Mouse (Mus musculus): ENCODE measurements around the gene Cdk17. TPM values are rescaled to one million over a fixed set of nuclear protein-coding genes. Genes with fewer than 3 reads are reported as not detected.

The Cdk17 gene
- polyA plus RNA-seq, 2 experiments, result 10.5 to 12.9 TPM

- WGBS (ENCODE audit: insufficient replicate concordance), result 71% methylated on average over 3 of the region's 3 CpGs
- no peaks in the 10 kb centered on the region for H3K9me3 ChIP-seq (ENCODE audit: control insufficient read depth, low read length)
- H3K4me3 ChIP-seq (ENCODE audit: insufficient read depth in 1 of 2, low read depth in 2 of 2, low read length in 2 of 2), result no peak overlapping the region
- no peak overlapping the region for H3K9ac ChIP-seq (replicated peaks)
- no peaks in the 10 kb centered on the region for H3K27me3 ChIP-seq (ENCODE audit: control insufficient read depth, insufficient read depth, low read length)
- ATAC-seq (ENCODE audit: insufficient read depth), result no peak
- no peak overlapping the region for H3K27ac ChIP-seq
- TF ChIP-seq EP300 (IDR thresholded peaks at IDR 0.05; ENCODE audit: low read depth) (no peak), CTCF (IDR thresholded peaks at IDR 0.05; ENCODE audit: low read depth) (no peak)
- no peak overlapping the region for H3K4me2 ChIP-seq (ENCODE audit: low read depth)
- H3K4me1 ChIP-seq (replicated peaks; ENCODE audit: control insufficient read depth in 2 of 2, insufficient read depth in 2 of 2, low read length in 1 of 2), result no peaks in the 10 kb centered on the region
- H3K36me3 ChIP-seq (replicated peaks; ENCODE audit: control insufficient read depth, insufficient read depth, low read depth), result no peaks in the 10 kb centered on the region
- no peak for DNase-seq (ENCODE audit: low read depth in 3 of 3, low spot score in 3 of 3)
Observed at GRCm38 (mm10) chr10:93268339-93268738, 107.7 kb downstream of the Cdk17 start.

GRCm38 (mm10) chr10:93269744-93270143, 109.1 kb downstream of the Cdk17 start:
- Histone ChIP-seq H3K27me3 (ENCODE audit: control insufficient read depth, insufficient read depth, low read length) (no peaks in the 10 kb centered on the region), H3K4me3 (ENCODE audit: insufficient read depth in 1 of 2, low read depth in 2 of 2, low read length in 2 of 2) (no peak overlapping the region), H3K36me3 (replicated peaks; ENCODE audit: control insufficient read depth, insufficient read depth, low read depth) (no peaks in the 10 kb centered on the region), H3K27ac (no peak overlapping the region), H3K4me2 (ENCODE audit: low read depth) (no peak overlapping the region), H3K4me1 (replicated peaks; ENCODE audit: control insufficient read depth in 2 of 2, insufficient read depth in 2 of 2, low read length in 1 of 2) (no peaks in the 10 kb centered on the region; a peak in 1 of 4 replicates), H3K9me3 (ENCODE audit: control insufficient read depth, low read length) (no peaks in the 10 kb centered on the region), H3K9ac (replicated peaks) (no peak overlapping the region)
- ATAC-seq (ENCODE audit: insufficient read depth), result no peak
- DNase-seq (ENCODE audit: low read depth in 3 of 3, low spot score in 3 of 3), result no peak
- TF ChIP-seq EP300 (IDR thresholded peaks at IDR 0.05; ENCODE audit: low read depth) (no peak), CTCF (IDR thresholded peaks at IDR 0.05; ENCODE audit: low read depth) (no peak)
- WGBS (ENCODE audit: insufficient replicate concordance), result 28% methylated on average over 4 of the region's 4 CpGs

DNA sequence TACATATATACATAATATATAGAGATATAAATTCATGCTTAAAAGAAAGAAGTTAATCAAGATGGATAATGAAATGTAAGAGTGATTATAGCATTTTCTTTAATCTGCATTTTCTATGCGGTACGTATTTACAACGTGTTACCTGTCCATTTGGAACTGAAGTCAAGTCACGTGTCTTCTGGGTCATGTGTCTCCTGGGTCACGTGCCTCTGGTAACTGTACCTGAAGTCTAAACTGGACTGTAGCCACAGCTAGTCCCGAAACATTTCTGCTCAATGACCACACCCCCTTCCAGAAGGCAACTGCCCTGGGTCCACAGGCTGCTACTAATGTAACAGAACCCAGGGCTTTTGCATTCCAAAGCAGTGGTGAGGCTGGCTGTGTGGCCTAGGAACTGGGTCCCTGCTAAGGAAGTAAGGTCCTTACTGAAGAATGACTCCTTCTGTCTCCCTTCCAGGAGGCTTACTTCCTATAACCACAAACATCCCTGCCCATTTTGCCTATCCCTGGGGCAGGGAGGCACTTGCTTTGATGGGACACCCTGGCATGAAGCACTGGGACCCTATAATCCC, 110.3 kb downstream of the Cdk17 start:
- 71% methylated on average over 6 of the region's 6 CpGs for WGBS (ENCODE audit: insufficient replicate concordance)
- no peak for DNase-seq (ENCODE audit: low read depth in 3 of 3, low spot score in 3 of 3)
- ATAC-seq (ENCODE audit: insufficient read depth), result no peak
- Histone ChIP-seq H3K9me3 (ENCODE audit: control insufficient read depth, low read length) (no peaks in the 10 kb centered on the region), H3K27me3 (ENCODE audit: control insufficient read depth, insufficient read depth, low read length) (no peaks in the 10 kb centered on the region), H3K4me3 (ENCODE audit: insufficient read depth in 1 of 2, low read depth in 2 of 2, low read length in 2 of 2) (no peak overlapping the region), H3K4me1 (replicated peaks; ENCODE audit: control insufficient read depth in 2 of 2, insufficient read depth in 2 of 2, low read length in 1 of 2) (no peaks in the 10 kb centered on the region; a peak in 1 of 4 replicates), H3K27ac (no peak overlapping the region), H3K36me3 (replicated peaks; ENCODE audit: control insufficient read depth, insufficient read depth, low read depth) (no peaks in the 10 kb centered on the region), H3K9ac (replicated peaks) (no peak overlapping the region), H3K4me2 (ENCODE audit: low read depth) (no peak overlapping the region)
- TF ChIP-seq EP300 (IDR thresholded peaks at IDR 0.05; ENCODE audit: low read depth) (no peak), CTCF (IDR thresholded peaks at IDR 0.05; ENCODE audit: low read depth) (no peak)

GRCm38 (mm10) chr10:93271831-93272230, 111.2 kb downstream of the Cdk17 start:
- H3K4me2 ChIP-seq (ENCODE audit: low read depth), result no peak overlapping the region
- ATAC-seq (ENCODE audit: insufficient read depth) (no peak), DNase-seq (ENCODE audit: low read depth in 3 of 3, low spot score in 3 of 3) (no peak)
- WGBS (ENCODE audit: insufficient replicate concordance), result 65% methylated on average over 7 of the region's 7 CpGs
- TF ChIP-seq CTCF (IDR thresholded peaks at IDR 0.05; ENCODE audit: low read depth), result no peak
- no peak for TF ChIP-seq EP300 (IDR thresholded peaks at IDR 0.05; ENCODE audit: low read depth)
- no peak overlapping the region for H3K4me3 ChIP-seq (ENCODE audit: insufficient read depth in 1 of 2, low read depth in 2 of 2, low read length in 2 of 2)
- H3K9ac ChIP-seq (replicated peaks), result no peak overlapping the region
- H3K27ac ChIP-seq, result no peak overlapping the region
- H3K9me3 ChIP-seq (ENCODE audit: control insufficient read depth, low read length), result no peaks in the 10 kb centered on the region
- no peaks in the 10 kb centered on the region for H3K36me3 ChIP-seq (replicated peaks; ENCODE audit: control insufficient read depth, insufficient read depth, low read depth)
- H3K27me3 ChIP-seq (ENCODE audit: control insufficient read depth, insufficient read depth, low read length), result no peaks in the 10 kb centered on the region
- peaks cover 0 to 3% of the 10 kb centered on the region in 2 experiments; a peak in 1 of 4 replicates for H3K4me1 ChIP-seq (replicated peaks; ENCODE audit: control insufficient read depth in 2 of 2, insufficient read depth in 2 of 2, low read length in 1 of 2)

GRCm38 (mm10) chr10:93272986-93273982, 112.6 kb downstream of the Cdk17 start:
- ATAC-seq (ENCODE audit: insufficient read depth) (no peak), DNase-seq (ENCODE audit: low read depth in 3 of 3, low spot score in 3 of 3) (no peak)
- Histone ChIP-seq H3K27ac (no peak overlapping the region), H3K36me3 (replicated peaks; ENCODE audit: control insufficient read depth, insufficient read depth, low read depth) (no peaks in the 10 kb centered on the region), H3K9ac (replicated peaks) (no peak overlapping the region), H3K27me3 (ENCODE audit: control insufficient read depth, insufficient read depth, low read length) (no peaks in the 10 kb centered on the region), H3K4me1 (replicated peaks; ENCODE audit: control insufficient read depth in 2 of 2, insufficient read depth in 2 of 2, low read length in 1 of 2) (peaks cover 0 to 3% of the 10 kb centered on the region in 2 experiments; a peak in 1 of 4 replicates), H3K4me2 (ENCODE audit: low read depth) (no peak overlapping the region), H3K9me3 (ENCODE audit: control insufficient read depth, low read length) (no peaks in the 10 kb centered on the region), H3K4me3 (ENCODE audit: insufficient read depth in 1 of 2, low read depth in 2 of 2, low read length in 2 of 2) (no peak overlapping the region)
- WGBS (ENCODE audit: insufficient replicate concordance), result 62% methylated on average over 14 of the region's 14 CpGs
- TF ChIP-seq CTCF (IDR thresholded peaks at IDR 0.05; ENCODE audit: low read depth) (peak; percentile 30; the same call in 1 of the 2 replicates), EP300 (IDR thresholded peaks at IDR 0.05; ENCODE audit: low read depth) (no peak)
